Mouse (Mus musculus) neural tube, embryonic 15.5 days (tissue): ENCODE data around the gene Tbcc. TPM values are rescaled to one million over a fixed set of nuclear protein-coding genes. Genes with fewer than 3 reads are reported as not detected.

Experiments used
- ATAC-seq: fragments of 200-750 bp; cut with Nextera tagmentation; 2 replicates; pipeline ENCODE4 v1.8.0; 2017; ENCODE audit warnings: mild to moderate bottlenecking, moderate TSS enrichment, moderate library complexity; ENCODE audit not compliant: low FRiP score
- H3K27ac ChIP-seq: fragments of 300-500 bp; sonication (generic); replicated peaks from 2 replicates; pipeline ENCODE4 v1.5.1; 2015; ENCODE audit warnings: mild to moderate bottlenecking, inconsistent platforms
- H3K27me3 ChIP-seq: fragments of 300-500 bp; sonication (generic); replicated peaks from 2 replicates; pipeline ENCODE4 v1.6.1; 2015; ENCODE audit warnings: inconsistent platforms
- H3K36me3 ChIP-seq: fragments of 300-500 bp; sonication (generic); 2 replicates; pipeline ENCODE4 v1.6.1; 2015; ENCODE audit warnings: inconsistent platforms
- H3K4me1 ChIP-seq: fragments of 300-500 bp; sonication (generic); 2 replicates; pipeline ENCODE4 v1.6.1; 2015; ENCODE audit warnings: inconsistent platforms
- H3K4me2 ChIP-seq: fragments of 300-500 bp; sonication (generic); 2 replicates; pipeline ENCODE4 v1.6.1; 2015; ENCODE audit warnings: inconsistent platforms, mild to moderate bottlenecking, moderate library complexity
- H3K4me3 ChIP-seq: fragments of 300-500 bp; sonication (generic); replicated peaks from 2 replicates; pipeline ENCODE4 v1.5.1; 2015; ENCODE audit warnings: mild to moderate bottlenecking, inconsistent platforms
- H3K9ac ChIP-seq: fragments of 300-500 bp; sonication (generic); replicated peaks from 2 replicates; pipeline ENCODE4 v1.6.1; 2015; ENCODE audit warnings: mild to moderate bottlenecking, inconsistent platforms
- H3K9me3 ChIP-seq: fragments of 300-500 bp; sonication (generic); replicated peaks from 2 replicates; pipeline ENCODE4 v1.6.1; 2016; ENCODE audit warnings: inconsistent platforms
- WGBS: fragments of 180-500 bp; shearing (Covaris S2); methylation state at CpG from one replicate; pipeline ENCODE4 v1.1.7; 2015; ENCODE audit warnings: mixed read lengths; 5-methylcytosine and 5-hydroxymethylcytosine counted together
- polyA plus RNA-seq: library from polyadenylated mRNA; unstranded; fragments of >200 nt; fragmentation: Nextera tagmentation; extraction: Ambion mirVana; gene quantifications from 2 replicates; pipeline ENCODE4 v1.2.1, GENCODE M21; 2015

Tbcc gene
- polyA plus RNA-seq, 1 experiment from 2014 or later: 62.5 TPM

- 32% methylated on average over 16 of the region's 16 CpGs for WGBS
- H3K4me1 ChIP-seq: peaks cover 42% of the 10 kb centered on the region
- no peaks in the 10 kb centered on the region for H3K36me3 ChIP-seq
- ATAC-seq: no peak
- H3K27me3 ChIP-seq: no peaks in the 10 kb centered on the region
- H3K9me3 ChIP-seq: no peaks in the 10 kb centered on the region
- peak overlapping the region; percentile 99 for H3K27ac ChIP-seq
- H3K4me3 ChIP-seq: peak overlapping the region; percentile 91
- H3K4me2 ChIP-seq: peak overlapping the region; percentile 75
- peak overlapping the region; percentile 80 for H3K9ac ChIP-seq
Observed at GRCm38 (mm10) chr17:46888511-46889212, 1.8 kb upstream of the Tbcc start.

- H3K4me1 ChIP-seq: peaks cover 49% of the 10 kb centered on the region
- WGBS: under 1% methylated on average over 44 of the region's 44 CpGs
- H3K27me3 ChIP-seq: no peaks in the 10 kb centered on the region
- peak overlapping the region; percentile 99 for H3K27ac ChIP-seq
- peak overlapping the region; percentile 75 for H3K4me2 ChIP-seq
- H3K9me3 ChIP-seq: no peaks in the 10 kb centered on the region
- H3K36me3 ChIP-seq: no peaks in the 10 kb centered on the region
- ATAC-seq: peak; percentile 76
- peak overlapping the region; percentile 91 for H3K4me3 ChIP-seq
- H3K9ac ChIP-seq: peak overlapping the region; percentile 80
Observed at GRCm38 (mm10) chr17:46889450-46890084, 917 bp upstream of the Tbcc start.

- peak overlapping the region; percentile 85 for H3K4me2 ChIP-seq
- WGBS: 2% methylated on average over 55 of the region's 64 CpGs
- peak overlapping the region; percentile 82 for H3K9ac ChIP-seq
- H3K4me3 ChIP-seq: peak overlapping the region; percentile 91
- H3K27me3 ChIP-seq: no peaks in the 10 kb centered on the region
- H3K36me3 ChIP-seq: no peaks in the 10 kb centered on the region
- peaks cover 48% of the 10 kb centered on the region for H3K4me1 ChIP-seq
- no peaks in the 10 kb centered on the region for H3K9me3 ChIP-seq
- ATAC-seq: peak; percentile 30
- peak overlapping the region; percentile 99 for H3K27ac ChIP-seq
Observed at GRCm38 (mm10) chr17:46890843-46891594, 535 bp downstream of the Tbcc start.

- H3K27ac ChIP-seq: no peak overlapping the region
- H3K4me2 ChIP-seq: no peak overlapping the region
- no peaks in the 10 kb centered on the region for H3K9me3 ChIP-seq
- WGBS: 90% methylated on average over 9 of the region's 9 CpGs
- H3K9ac ChIP-seq: no peak overlapping the region
- no peaks in the 10 kb centered on the region for H3K36me3 ChIP-seq
- no peak for ATAC-seq
- no peaks in the 10 kb centered on the region for H3K27me3 ChIP-seq
- peaks cover 30% of the 10 kb centered on the region for H3K4me1 ChIP-seq
- no peak overlapping the region for H3K4me3 ChIP-seq
Observed at GRCm38 (mm10) chr17:46895426-46895825, 4.9 kb downstream of the Tbcc start.

GRCm38 (mm10) chr17:46897221-46897950, 6.9 kb downstream of the Tbcc start:
- no peak overlapping the region for H3K4me2 ChIP-seq
- 54% methylated on average over 13 of the region's 13 CpGs for WGBS
- peaks cover 17% of the 10 kb centered on the region for H3K4me1 ChIP-seq
- ATAC-seq: no peak
- no peaks in the 10 kb centered on the region for H3K27me3 ChIP-seq
- no peaks in the 10 kb centered on the region for H3K9me3 ChIP-seq
- H3K9ac ChIP-seq: no peak overlapping the region
- H3K4me3 ChIP-seq: no peak overlapping the region
- H3K27ac ChIP-seq: no peak overlapping the region
- H3K36me3 ChIP-seq: no peaks in the 10 kb centered on the region

GRCm38 (mm10) chr17:46900941-46901340, 10.5 kb downstream of the Tbcc start:
- 66% methylated on average over 2 of the region's 2 CpGs for WGBS
- Histone ChIP-seq H3K27me3 (no peaks in the 10 kb centered on the region), H3K4me2 (no peak overlapping the region), H3K27ac (no peak overlapping the region), H3K36me3 (no peaks in the 10 kb centered on the region), H3K4me1 (no peaks in the 10 kb centered on the region; the same call in 1 of the 2 replicates), H3K4me3 (no peak overlapping the region), H3K9me3 (no peaks in the 10 kb centered on the region), H3K9ac (no peak overlapping the region)
- ATAC-seq: no peak

GRCm38 (mm10) chr17:46903876-46904490, 13.5 kb downstream of the Tbcc start:
- H3K9ac ChIP-seq: no peak overlapping the region
- no peak overlapping the region for H3K27ac ChIP-seq
- no peaks in the 10 kb centered on the region for H3K27me3 ChIP-seq
- no peaks in the 10 kb centered on the region for H3K9me3 ChIP-seq
- H3K4me2 ChIP-seq: peak overlapping the region; percentile 24; the same call in 1 of the 2 replicates
- no peaks in the 10 kb centered on the region for H3K36me3 ChIP-seq
- no peak overlapping the region for H3K4me3 ChIP-seq
- no peaks in the 10 kb centered on the region; the same call in 1 of the 2 replicates for H3K4me1 ChIP-seq
- WGBS: 20% methylated on average over 19 of the region's 19 CpGs
- peak; percentile 68; the same call in 1 of the 2 replicates for ATAC-seq

GRCm38 (mm10) chr17:46910186-46910585, 19.7 kb downstream of the Tbcc start, which contains the start of gene Prph2:
Gene Prph2 (plus strand): TSS chr17:46910459.
- WGBS: 94% methylated on average over 10 of the region's 10 CpGs
- H3K27me3 ChIP-seq: 0 out of 2 replicates have a peak, but pooled peaks cover 2% of the 10 kb centered on the region
- no peaks in the 10 kb centered on the region for H3K9me3 ChIP-seq
- no peak within 1 kb of the TSS for H3K27ac ChIP-seq
- no peak for ATAC-seq
- H3K4me3 ChIP-seq: no peak within 1 kb of the TSS
- H3K9ac ChIP-seq: no peak within 1 kb of the TSS
- no peaks in the 10 kb centered on the region for H3K4me1 ChIP-seq
- no peak within 1 kb of the TSS for H3K4me2 ChIP-seq
- H3K36me3 ChIP-seq: no peaks in the 10 kb centered on the region

GRCm38 (mm10) chr17:46912331-46912730, 21.8 kb downstream of the Tbcc start:
- Histone ChIP-seq H3K9me3 (no peaks in the 10 kb centered on the region), H3K4me1 (no peaks in the 10 kb centered on the region), H3K27me3 (0 out of 2 replicates have a peak, but pooled peaks cover 2% of the 10 kb centered on the region), H3K27ac (no peak overlapping the region), H3K4me2 (no peak overlapping the region), H3K9ac (no peak overlapping the region), H3K4me3 (no peak overlapping the region), H3K36me3 (no peaks in the 10 kb centered on the region)
- ATAC-seq: no peak
- 61% methylated on average over 6 of the region's 6 CpGs for WGBS

- Histone ChIP-seq H3K4me2 (no peak overlapping the region), H3K27me3 (0 out of 2 replicates have a peak, but pooled peaks cover 2% of the 10 kb centered on the region), H3K36me3 (no peaks in the 10 kb centered on the region), H3K27ac (no peak overlapping the region), H3K9me3 (no peaks in the 10 kb centered on the region), H3K4me1 (no peaks in the 10 kb centered on the region), H3K4me3 (no peak overlapping the region), H3K9ac (no peak overlapping the region)
- ATAC-seq: no peak
- WGBS: 60% methylated on average over 3 of the region's 3 CpGs
Observed at GRCm38 (mm10) chr17:46915129-46915528, 24.6 kb downstream of the Tbcc start.

- Histone ChIP-seq H3K27ac (no peak overlapping the region), H3K4me3 (no peak overlapping the region), H3K9ac (no peak overlapping the region), H3K27me3 (no peaks in the 10 kb centered on the region), H3K4me2 (no peak overlapping the region), H3K9me3 (no peaks in the 10 kb centered on the region), H3K4me1 (no peaks in the 10 kb centered on the region), H3K36me3 (no peaks in the 10 kb centered on the region)
- WGBS: 41% methylated on average over 4 of the region's 4 CpGs
- ATAC-seq: no peak
Observed at GRCm38 (mm10) chr17:46918951-46919350, 28.5 kb downstream of the Tbcc start.
